Mouse (Mus musculus) stomach, embryonic 14.5 days (tissue): ENCODE data around the gene Prkd2. TPM values are rescaled to one million over a fixed set of nuclear protein-coding genes. Genes with fewer than 3 reads are reported as not detected.

Experiments used
- ATAC-seq: fragments of 200-750 bp; cut with Nextera tagmentation; 2 replicates; pipeline ENCODE4 v1.8.0; 2017; ENCODE audit warnings: low read depth, moderate TSS enrichment; ENCODE audit not compliant: insufficient number of reproducible peaks, insufficient read depth, low FRiP score
- H3K27ac ChIP-seq: fragments of 300-500 bp; sonication (generic); 2 replicates; pipeline ENCODE4 v1.5.1; 2014; ENCODE audit warnings: mild to moderate bottlenecking, low read length, moderate library complexity, mixed read lengths
- H3K27me3 ChIP-seq: fragments of 300-500 bp; sonication (generic); 2 replicates; pipeline ENCODE4 v1.6.1; 2014; ENCODE audit warnings: low read length, control low read depth, mixed read lengths; ENCODE audit not compliant: control insufficient read depth, insufficient read depth
- H3K36me3 ChIP-seq: fragments of 300-500 bp; sonication (generic); 2 replicates; pipeline ENCODE4 v1.6.1; 2014; ENCODE audit warnings: mild to moderate bottlenecking, control low read depth, low read length, moderate library complexity, mixed read lengths; ENCODE audit not compliant: control insufficient read depth, insufficient read depth
- H3K4me1 ChIP-seq: fragments of 300-500 bp; sonication (generic); 2 replicates; pipeline ENCODE4 v1.6.1; 2014; ENCODE audit warnings: low read length, control low read depth, mixed read lengths; ENCODE audit not compliant: control insufficient read depth, insufficient read depth
- H3K4me2 ChIP-seq: fragments of 300-500 bp; sonication (generic); replicated peaks from 2 replicates; pipeline ENCODE4 v1.6.1; 2014; ENCODE audit warnings: low read depth, low read length, control low read depth
- H3K4me3 ChIP-seq: fragments of 300-500 bp; sonication (generic); 2 replicates; pipeline ENCODE4 v1.5.1; 2014; ENCODE audit warnings: low read depth, low read length, control low read depth
- H3K9ac ChIP-seq: fragments of 300-500 bp; sonication (generic); replicated peaks from 2 replicates; pipeline ENCODE4 v1.6.1; 2014; ENCODE audit warnings: low read depth, mild to moderate bottlenecking, control low read depth, low read length, moderate library complexity, mixed read lengths
- H3K9me3 ChIP-seq: fragments of 300-500 bp; sonication (generic); 2 replicates; pipeline ENCODE4 v1.6.1; 2016; ENCODE audit warnings: low read depth, low read length, control low read depth; ENCODE audit not compliant: control insufficient read depth
- WGBS: fragments of 180-500 bp; shearing (Covaris S2); extraction: QIAGEN DNeasy Blood & Tissue Kit; methylation state at CpG from one replicate; pipeline ENCODE4 v1.1.7; 2014; 5-methylcytosine and 5-hydroxymethylcytosine counted together
- polyA plus RNA-seq: library from polyadenylated mRNA; unstranded; fragments of >200 nt; fragmentation: Nextera tagmentation; extraction: Ambion mirVana; gene quantifications from 2 replicates; pipeline ENCODE4 v1.2.1, GENCODE M21; 2014

Gene Prkd2
- polyA plus RNA-seq, 1 experiment from 2014 or later = 14.6 TPM

- no peak for ATAC-seq
- Histone ChIP-seq H3K4me1 (peaks cover 31% of the 10 kb centered on the region), H3K27ac (no peak overlapping the region), H3K9ac (no peak overlapping the region), H3K4me2 (0 out of 2 replicates have a peak overlapping the region, but pooled peaks have one; percentile 10), H3K36me3 (peaks cover 56% of the 10 kb centered on the region), H3K9me3 (no peaks in the 10 kb centered on the region), H3K27me3 (no peaks in the 10 kb centered on the region), H3K4me3 (no peak overlapping the region)
- WGBS = 76% methylated on average over 13 of the region's 13 CpGs
These were observed 76.9 kb downstream of the Prkd2 start for GRCm38 (mm10) chr7:16919395-16920149.

Other genes with a start within 250 kb of the Prkd2 start
- gene Arhgap35, start 227.9 kb upstream of the Prkd2 start, polyA plus RNA-seq = 19.9 and 21.2 TPM in 2 replicates
- gene Ceacam15, start 167.2 kb upstream of the Prkd2 start, polyA plus RNA-seq = not detected in 2 replicates
- gene Ceacam9, start 121.0 kb upstream of the Prkd2 start, polyA plus RNA-seq = not detected in 2 replicates
- gene Ap2s1, start 104.5 kb upstream of the Prkd2 start, polyA plus RNA-seq = 274 and 282 TPM in 2 replicates
- 36.7 and 39.0 TPM in 2 replicates for gene Slc1a5, start 61.6 kb upstream of the Prkd2 start, polyA plus RNA-seq
- 105 and 120 TPM in 2 replicates for gene Strn4, start 27.0 kb upstream of the Prkd2 start, polyA plus RNA-seq
- 23.8 and 25.8 TPM in 2 replicates for gene Fkrp, start 26.2 kb upstream of the Prkd2 start, polyA plus RNA-seq
- 5.5 and 6.1 TPM in 2 replicates for gene Dact3, start 32.4 kb downstream of the Prkd2 start, polyA plus RNA-seq
- gene Gng8, start 48.9 kb downstream of the Prkd2 start, polyA plus RNA-seq = 12.8 and 12.9 TPM in 2 replicates
- 1.5 and 2.0 TPM in 2 replicates for gene Ptgir, start 63.6 kb downstream of the Prkd2 start, polyA plus RNA-seq
- gene Calm3, start 81.2 kb downstream of the Prkd2 start, polyA plus RNA-seq = 148 and 161 TPM in 2 replicates
- gene Pnmal2, start 101.8 kb downstream of the Prkd2 start, polyA plus RNA-seq = 8.6 and 8.8 TPM in 2 replicates
- gene Pnmal1, start 116.8 kb downstream of the Prkd2 start, polyA plus RNA-seq = 4.2 TPM in 2 replicates
- 0.55 and 0.59 TPM in 2 replicates for gene Gm42372, start 140.2 kb downstream of the Prkd2 start, polyA plus RNA-seq
- gene Ccdc8, start 149.8 kb downstream of the Prkd2 start, polyA plus RNA-seq = 18.7 and 22.3 TPM in 2 replicates
- 93.6 and 94.4 TPM in 2 replicates for gene Ppp5c, start 185.0 kb downstream of the Prkd2 start, polyA plus RNA-seq
- 46.0 and 51.7 TPM in 2 replicates for gene Hif3a, start 219.5 kb downstream of the Prkd2 start, polyA plus RNA-seq
- gene Psg16, start 231.1 kb downstream of the Prkd2 start, polyA plus RNA-seq = 0.10 and 0.24 TPM in 2 replicates